Mouse (Mus musculus) liver, embryonic 14.5 days (tissue): ENCODE measurements at regions not wholly inside any gene's neighbourhood (a gene's known extent, or its start where the extent isn't known, plus 50 kb on each side); places are given as distances from the start of the nearest gene placed in this dataset.
"Not testable (repeated sequence)": the region's sequence is repeated elsewhere in the genome, so short reads cannot be mapped to it uniquely, and the experiment has no call there.

Experiments used
- ATAC-seq: fragments of 200-750 bp; cut with Nextera tagmentation; 2 replicates; pipeline ENCODE4 v1.8.0; 2017; ENCODE audit warnings: moderate number of reproducible peaks, mild to moderate bottlenecking, moderate library complexity; ENCODE audit not compliant: insufficient read depth
- DNase-seq, 3 experiments: peaks; one replicate each; pipeline ENCODE4 v3.0.0-alpha.2; 2012 to 2013; ENCODE audit warnings: low read depth in 3 of 3, low spot score in 3 of 3
- H3K27ac ChIP-seq: fragments of 300-500 bp; sonication (generic); 2 replicates; pipeline ENCODE4 v1.5.1; 2014; ENCODE audit warnings: moderate library complexity, mild to moderate bottlenecking, control low read depth, inconsistent platforms
- H3K27me3 ChIP-seq: fragments of 300-500 bp; sonication (generic); 2 replicates; pipeline ENCODE4 v1.6.1; 2014; ENCODE audit warnings: mild to moderate bottlenecking, low read length, moderate library complexity; ENCODE audit not compliant: control insufficient read depth, insufficient read depth
- H3K36me3 ChIP-seq: fragments of 300-500 bp; sonication (generic); replicated peaks from 2 replicates; pipeline ENCODE4 v1.6.1; 2014; ENCODE audit warnings: low read depth; ENCODE audit not compliant: control insufficient read depth, insufficient read depth
- H3K4me1 ChIP-seq, 2 experiments: fragments of 200-500 bp in 1 of 2; fragments of 300-500 bp in 1 of 2; sonication (generic) in 1 of 2; replicated peaks; 2 replicates each; pipeline ENCODE4 v1.6.1; 2012 to 2014; ENCODE audit warnings: antibody characterized with exemption in 1 of 2, inconsistent platforms in 1 of 2, low read length in 1 of 2; ENCODE audit not compliant: control insufficient read depth in 2 of 2, insufficient read depth in 2 of 2
- H3K4me2 ChIP-seq: fragments of 300-500 bp; sonication (generic); 2 replicates; pipeline ENCODE4 v1.6.1; 2014; ENCODE audit warnings: low read depth, mild to moderate bottlenecking, control low read depth, moderate library complexity
- H3K4me3 ChIP-seq, 2 experiments: fragments of 200-500 bp in 1 of 2; fragments of 300-500 bp in 1 of 2; sonication (generic) in 1 of 2; 2 replicates each; pipeline ENCODE4 v1.5.1; 2012 to 2014; ENCODE audit warnings: low read depth in 2 of 2, low read length in 2 of 2, mild to moderate bottlenecking in 2 of 2, control low read depth in 1 of 2, inconsistent platforms in 1 of 2, moderate library complexity in 1 of 2; ENCODE audit not compliant: insufficient read depth in 1 of 2
- H3K9ac ChIP-seq: fragments of 300-500 bp; sonication (generic); replicated peaks from 2 replicates; pipeline ENCODE4 v1.6.1; 2014; ENCODE audit warnings: mild to moderate bottlenecking, control low read depth, moderate library complexity
- H3K9me3 ChIP-seq: fragments of 300-500 bp; sonication (generic); 2 replicates; pipeline ENCODE4 v1.6.1; 2016; ENCODE audit warnings: low read length, mixed read lengths; ENCODE audit not compliant: control insufficient read depth
- CTCF ChIP-seq: IDR thresholded peaks from 2 replicates; pipeline ENCODE4 v1.5.1; 2016; ENCODE audit warnings: antibody characterized with exemption, low read depth, control low read depth
- EP300 ChIP-seq: IDR thresholded peaks from 2 replicates; pipeline ENCODE4 v1.6.1; 2016; ENCODE audit warnings: antibody characterized with exemption, low read depth
- WGBS: fragments of 180-500 bp; shearing (Covaris S2); extraction: QIAGEN DNeasy Blood & Tissue Kit; methylation state at CpG from one replicate; pipeline ENCODE4 v1.1.7; 2014; ENCODE audit not compliant: insufficient replicate concordance; 5-methylcytosine and 5-hydroxymethylcytosine counted together

DNA sequence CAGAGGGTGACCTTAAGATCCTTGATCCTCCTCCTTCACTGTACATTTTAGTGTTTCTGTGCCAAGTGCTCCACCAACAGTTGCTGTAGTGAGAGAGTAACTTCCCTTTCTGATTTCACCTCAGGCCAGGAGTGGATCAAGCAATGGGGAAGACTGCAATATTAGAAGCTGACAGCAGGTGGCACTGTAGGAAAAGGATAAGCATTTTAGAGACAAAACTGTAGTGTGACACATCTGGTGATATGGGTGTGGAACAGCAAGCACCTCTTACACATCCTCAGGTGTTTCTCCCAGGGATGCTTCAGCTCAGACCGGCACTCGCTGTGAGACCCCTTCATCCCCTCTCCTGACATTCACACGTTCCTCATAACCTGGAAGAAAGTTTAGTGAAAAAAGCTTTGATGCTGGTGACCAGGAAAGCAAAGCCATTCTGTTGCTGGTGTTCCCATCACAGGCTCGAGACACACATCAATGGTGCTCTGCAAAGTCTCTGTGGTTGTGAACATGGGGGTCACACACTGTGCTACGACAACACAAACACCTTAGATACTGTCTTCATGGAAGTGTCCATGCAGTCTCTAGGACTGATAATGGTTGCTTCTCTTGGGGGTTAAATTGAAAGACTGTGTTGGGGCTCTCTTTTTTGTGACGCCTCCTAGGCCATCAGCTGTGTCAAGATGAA, 151.0 kb upstream of the Spin1 start:
- Histone ChIP-seq H3K4me2 (no peak overlapping the region), H3K9ac (no peak overlapping the region), H3K4me1 (no peaks in the 10 kb centered on the region), H3K27me3 (no peaks in the 10 kb centered on the region), H3K9me3 (no peaks in the 10 kb centered on the region), H3K4me3 (no peak overlapping the region), H3K36me3 (no peaks in the 10 kb centered on the region), H3K27ac (no peak overlapping the region)
- 25% methylated on average over 6 of the region's 6 CpGs for WGBS
- ATAC-seq (no peak), DNase-seq (peak in 2 of 3 experiments; percentile 26 to 48)
- TF ChIP-seq CTCF (peak; percentile 73), EP300 (no peak)

DNA sequence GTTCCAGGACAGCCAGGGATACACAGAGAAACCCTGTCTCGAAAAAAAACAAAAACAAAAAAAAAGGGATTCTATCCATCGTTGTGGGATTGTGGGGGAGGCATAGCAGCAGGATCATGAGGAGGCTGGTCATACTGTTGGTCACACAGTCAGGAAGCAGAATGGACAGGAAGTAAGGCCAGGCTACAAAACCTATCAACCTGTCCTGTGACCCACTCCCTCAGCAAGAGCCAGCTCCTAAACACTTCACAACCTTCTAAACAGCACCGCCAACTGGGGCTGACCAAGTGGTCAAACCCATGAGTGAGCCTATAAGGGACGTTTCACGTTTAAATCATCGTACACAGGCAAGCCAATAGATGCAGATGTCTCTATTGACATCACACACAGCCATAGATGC, 146.0 kb upstream of the Spin1 start:
- no peaks in the 10 kb centered on the region for H3K4me1 ChIP-seq
- no peak overlapping the region for H3K9ac ChIP-seq
- no peak for ATAC-seq
- TF ChIP-seq CTCF: no peak
- TF ChIP-seq EP300: no peak
- H3K27me3 ChIP-seq: no peaks in the 10 kb centered on the region
- H3K4me3 ChIP-seq: no peak overlapping the region
- no peak overlapping the region for H3K4me2 ChIP-seq
- WGBS: 70% methylated on average over 6 of the region's 6 CpGs
- H3K36me3 ChIP-seq: no peaks in the 10 kb centered on the region
- no peak overlapping the region for H3K27ac ChIP-seq
- H3K9me3 ChIP-seq: no peaks in the 10 kb centered on the region
- no peak for DNase-seq

GRCm38 (mm10) chr13:50958051-50958883, 142.4 kb upstream of the Spin1 start:
- Histone ChIP-seq H3K9me3 (no peaks in the 10 kb centered on the region), H3K9ac (no peak overlapping the region), H3K27ac (no peak overlapping the region), H3K27me3 (no peaks in the 10 kb centered on the region), H3K4me3 (no peak overlapping the region), H3K4me2 (no peak overlapping the region), H3K4me1 (no peaks in the 10 kb centered on the region), H3K36me3 (no peaks in the 10 kb centered on the region)
- TF ChIP-seq CTCF (no peak), EP300 (no peak)
- no peak for DNase-seq
- 34% methylated on average over 20 of the region's 20 CpGs for WGBS
- no peak for ATAC-seq

GRCm38 (mm10) chr13:50960909-50961308, 139.8 kb upstream of the Spin1 start:
- no peak overlapping the region for H3K4me3 ChIP-seq
- H3K27ac ChIP-seq: no peak overlapping the region
- no peaks in the 10 kb centered on the region for H3K27me3 ChIP-seq
- H3K4me2 ChIP-seq: no peak overlapping the region
- no peaks in the 10 kb centered on the region for H3K4me1 ChIP-seq
- DNase-seq (no peak), ATAC-seq (no peak)
- H3K9ac ChIP-seq: no peak overlapping the region
- no peaks in the 10 kb centered on the region for H3K9me3 ChIP-seq
- 62% methylated on average over 12 of the region's 12 CpGs for WGBS
- TF ChIP-seq CTCF (no peak), EP300 (no peak)
- no peaks in the 10 kb centered on the region for H3K36me3 ChIP-seq

DNA sequence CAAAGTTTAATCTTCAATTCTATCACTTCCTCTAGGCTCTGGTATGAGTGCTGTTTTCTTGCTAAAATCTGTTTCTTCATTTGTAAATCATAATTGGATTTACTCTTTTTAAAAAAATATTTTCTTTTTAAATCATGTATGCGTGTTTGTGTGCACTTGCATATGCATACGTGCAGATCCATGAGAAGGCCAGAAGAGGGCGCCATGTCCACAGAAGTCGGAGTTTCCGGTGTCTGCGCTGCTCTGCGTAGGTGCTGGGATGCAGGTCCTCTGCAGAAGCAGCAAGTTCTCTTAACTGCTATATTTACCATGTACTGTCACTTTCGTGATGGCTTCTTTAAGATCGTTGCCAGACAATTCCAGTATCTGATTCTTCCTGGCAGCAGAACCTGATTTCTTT, 136.6 kb upstream of the Spin1 start:
- Histone ChIP-seq H3K9me3 (no peaks in the 10 kb centered on the region), H3K36me3 (no peaks in the 10 kb centered on the region), H3K4me1 (no peaks in the 10 kb centered on the region), H3K4me2 (no peak overlapping the region), H3K27me3 (no peaks in the 10 kb centered on the region), H3K4me3 (no peak overlapping the region), H3K9ac (no peak overlapping the region), H3K27ac (no peak overlapping the region)
- TF ChIP-seq EP300 (no peak), CTCF (peak; percentile 61)
- 67% methylated on average over 9 of the region's 9 CpGs for WGBS
- DNase-seq: no peak
- no peak for ATAC-seq

DNA sequence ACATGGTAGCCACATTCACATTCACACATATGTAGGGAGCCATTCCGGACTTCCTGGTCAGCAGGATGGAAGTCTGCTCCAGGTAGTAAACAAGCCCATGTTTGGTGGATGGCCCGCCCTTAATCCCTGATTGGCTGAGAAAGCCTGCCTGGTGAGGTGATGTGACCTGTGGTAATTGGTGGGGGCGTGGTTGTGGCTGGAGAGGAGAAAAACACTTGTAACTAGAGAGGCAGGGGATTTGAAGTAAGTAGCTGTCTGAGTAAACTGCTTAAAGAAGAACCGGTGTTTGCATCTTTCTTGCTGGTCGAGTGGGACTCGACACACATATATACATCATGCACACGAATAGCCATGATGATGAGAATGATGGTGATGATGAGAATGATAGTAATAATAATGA, 135.6 kb upstream of the Spin1 start:
- H3K4me3 ChIP-seq, H3K36me3 ChIP-seq, ATAC-seq, H3K4me2 ChIP-seq, H3K4me1 ChIP-seq, H3K27ac ChIP-seq, DNase-seq, H3K9ac ChIP-seq, H3K27me3 ChIP-seq, H3K9me3 ChIP-seq: not testable (repeated sequence)
- WGBS: 54% methylated on average over 7 of the region's 7 CpGs
